Mouse (Mus musculus) frontal cortex, postnatal 10 days (tissue): Measurements from ENCODE around the gene Nlrc5.
A peak's percentile ranks its signal among the peaks of the same experiment; 100 is the strongest.
"Not testable (repeated sequence)": the region's sequence is repeated elsewhere in the genome, so short reads cannot be mapped to it uniquely, and the experiment has no call there.

Experiments
- DNase-seq, 2 experiments: peaks; one replicate each; pipeline ENCODE4 v3.0.0; 2022; ENCODE audit warnings: low spot score in 2 of 2, mixed read lengths in 1 of 2

The Nlrc5 gene

GRCm38 (mm10) chr8:94433981-94434466 is at the start of gene Nlrc5:
TSS of gene Nlrc5 (plus strand) at chr8:94434356.
- peak; percentile 9 to 36 for DNase-seq

GRCm38 (mm10) chr8:94385506-94386213 is 48.5 kb upstream of the Nlrc5 start:
- no peak for DNase-seq

GRCm38 (mm10) chr8:94386214-94387026 is 47.7 kb upstream of the Nlrc5 start, which contains the start of gene Herpud1:
TSS of gene Herpud1 (plus strand) at chr8:94386438.
- peak; percentile 97 to 99 for DNase-seq

GRCm38 (mm10) chr8:94387027-94387684 is 47.0 kb upstream of the Nlrc5 start:
- peak; percentile 74 to 79 for DNase-seq

GRCm38 (mm10) chr8:94387785-94388184 is 46.4 kb upstream of the Nlrc5 start:
- no peak for DNase-seq

- DNase-seq: no peak
These were observed 44.6 kb upstream of the Nlrc5 start for GRCm38 (mm10) chr8:94389531-94389930.

GRCm38 (mm10) chr8:94390429-94390828 is 43.7 kb upstream of the Nlrc5 start:
- no peak for DNase-seq

- DNase-seq: no peak
These were observed 43.2 kb upstream of the Nlrc5 start for GRCm38 (mm10) chr8:94390910-94391309.

- no peak for DNase-seq
These were observed 42.0 kb upstream of the Nlrc5 start for GRCm38 (mm10) chr8:94392147-94392546.

GRCm38 (mm10) chr8:94392648-94393047 is 41.5 kb upstream of the Nlrc5 start:
- no peak for DNase-seq

GRCm38 (mm10) chr8:94395851-94396540 is 38.2 kb upstream of the Nlrc5 start:
- no peak for DNase-seq

- peak in 1 of 2 experiments; percentile 30 for DNase-seq
These were observed 37.0 kb upstream of the Nlrc5 start for GRCm38 (mm10) chr8:94396964-94397657.

GRCm38 (mm10) chr8:94398587-94398986 is 35.6 kb upstream of the Nlrc5 start:
- DNase-seq: no peak

- DNase-seq: no peak
These were observed 34.7 kb upstream of the Nlrc5 start for GRCm38 (mm10) chr8:94399361-94399953.

GRCm38 (mm10) chr8:94399957-94400356 is 34.2 kb upstream of the Nlrc5 start:
- not testable (repeated sequence) for DNase-seq

GRCm38 (mm10) chr8:94408443-94409080 is 25.6 kb upstream of the Nlrc5 start:
- DNase-seq: no peak

GRCm38 (mm10) chr8:94409523-94409922 is 24.6 kb upstream of the Nlrc5 start:
- no peak for DNase-seq

- no peak for DNase-seq
These were observed 21.6 kb upstream of the Nlrc5 start for GRCm38 (mm10) chr8:94412518-94412917.

GRCm38 (mm10) chr8:94413509-94413908 is 20.6 kb upstream of the Nlrc5 start:
- DNase-seq: no peak

- no peak for DNase-seq
These were observed 18.9 kb upstream of the Nlrc5 start for GRCm38 (mm10) chr8:94415218-94415617.
